Mouse (Mus musculus): Measurements from ENCODE around the gene Inka2. TPM values are rescaled to one million over a fixed set of nuclear protein-coding genes. Genes with fewer than 3 reads are reported as not detected.
A peak's percentile ranks its signal among the peaks of the same experiment; 100 is the strongest.

Gene Inka2
- total and polyA plus RNA-seq, 2 experiments from 2014 or later, result 5.5 to 15.0 TPM

DNA sequence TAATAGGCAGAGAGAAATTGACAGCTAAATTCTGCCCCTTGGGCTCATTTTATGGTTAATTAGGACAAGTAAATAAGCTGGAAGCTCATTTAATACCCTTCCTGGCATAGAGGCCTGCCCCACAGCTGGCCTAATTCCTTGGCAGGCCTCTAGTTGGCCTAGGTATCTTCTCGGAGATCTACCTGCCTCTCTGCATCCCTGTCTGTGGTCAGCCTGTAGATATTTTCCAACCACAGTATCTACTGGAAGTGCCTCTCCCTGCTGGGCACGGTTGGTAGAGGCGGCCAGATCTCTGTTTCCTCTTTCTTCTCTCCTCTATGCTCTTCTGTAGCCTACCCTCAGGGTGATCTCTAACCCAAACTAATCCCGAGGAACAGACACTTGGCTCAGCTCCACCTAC, 15.6 kb downstream of the Inka2 start:
- H3K36me3 ChIP-seq (ENCODE audit: insufficient read depth, low read length), result no peaks in the 10 kb centered on the region
- no peak overlapping the region for H3K9ac ChIP-seq (replicated peaks; ENCODE audit: low read length)
- no peak overlapping the region for H3K4me3 ChIP-seq (ENCODE audit: low read length)
- DNase-seq (ENCODE audit: low spot score), result no peak
- H3K4me1 ChIP-seq (ENCODE audit: insufficient read depth, low read length), result peaks cover 17% of the 10 kb centered on the region
- H3K27me3 ChIP-seq (ENCODE audit: insufficient read depth, low read length), result no peaks in the 10 kb centered on the region
- ATAC-seq, result no peak
- peak; percentile 3; the same call in 1 of the 2 replicates for TF ChIP-seq CTCF (IDR thresholded peaks at IDR 0.05; ENCODE audit: low read depth)
- WGBS, result 60% methylated on average over 4 of the region's 4 CpGs
- H3K4me2 ChIP-seq (ENCODE audit: low read depth, low read length), result no peak overlapping the region
- no peak overlapping the region for H3K27ac ChIP-seq
- no peaks in the 10 kb centered on the region for H3K9me3 ChIP-seq (ENCODE audit: low read length)

DNA sequence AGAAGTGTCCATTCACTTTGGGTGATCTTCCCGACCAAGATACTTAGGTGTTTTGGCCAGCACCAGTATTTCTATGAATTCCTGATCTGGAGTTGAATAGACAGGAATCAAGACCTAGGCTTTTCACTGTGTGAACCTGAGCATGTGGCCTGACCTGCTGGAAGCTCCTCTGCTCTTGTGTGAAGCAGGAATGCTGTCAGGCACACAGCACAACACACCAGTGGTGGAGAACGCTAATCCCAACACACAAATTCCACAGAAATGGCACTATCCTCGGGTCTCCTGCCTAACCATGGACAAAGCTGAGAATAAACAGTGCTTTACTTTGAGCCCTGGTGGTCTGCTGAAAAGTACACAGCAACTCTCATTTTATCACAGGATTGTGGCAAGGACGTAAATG, 16.1 kb downstream of the Inka2 start:
- H3K9ac ChIP-seq (replicated peaks; ENCODE audit: low read length), result no peak overlapping the region
- H3K36me3 ChIP-seq (ENCODE audit: insufficient read depth, low read length), result no peaks in the 10 kb centered on the region
- ATAC-seq (no peak), DNase-seq (ENCODE audit: low spot score) (no peak)
- no peak for TF ChIP-seq CTCF (IDR thresholded peaks at IDR 0.05; ENCODE audit: low read depth)
- no peaks in the 10 kb centered on the region for H3K9me3 ChIP-seq (ENCODE audit: low read length)
- peak overlapping the region; percentile 15; the same call in 1 of the 2 replicates for H3K27ac ChIP-seq
- no peak overlapping the region for H3K4me3 ChIP-seq (ENCODE audit: low read length)
- no peaks in the 10 kb centered on the region for H3K27me3 ChIP-seq (ENCODE audit: insufficient read depth, low read length)
- 70% methylated on average over 4 of the region's 4 CpGs for WGBS
- H3K4me1 ChIP-seq (ENCODE audit: insufficient read depth, low read length), result peaks cover 17% of the 10 kb centered on the region
- H3K4me2 ChIP-seq (ENCODE audit: low read depth, low read length), result no peak overlapping the region

DNA sequence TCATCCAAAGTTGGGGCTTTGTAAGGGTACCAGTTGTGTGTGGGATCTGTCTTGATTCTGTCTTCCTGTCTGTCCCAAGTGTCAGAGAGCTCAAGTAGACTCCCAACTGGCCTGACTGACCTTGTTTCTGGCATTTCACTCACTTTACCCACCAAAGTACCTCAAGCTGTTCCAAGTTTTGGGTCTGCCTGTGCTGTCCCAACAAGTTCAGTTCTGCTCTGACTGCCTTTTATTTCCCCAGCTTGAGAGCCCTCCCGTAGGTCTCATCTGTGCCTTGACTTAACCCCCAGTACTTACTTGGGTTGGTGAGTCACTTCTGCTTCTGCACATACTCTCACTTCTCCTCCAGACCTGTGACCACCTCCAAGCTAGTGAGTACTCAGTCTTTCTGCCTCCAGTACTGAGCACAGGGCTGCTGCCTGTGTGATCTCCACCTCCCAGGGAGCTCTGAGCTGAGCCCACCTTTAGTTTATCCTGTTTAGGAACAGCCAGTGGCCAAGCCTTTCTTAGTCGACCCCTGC, 17.3 kb downstream of the Inka2 start:
- DNase-seq (ENCODE audit: low spot score) (no peak), ATAC-seq (no peak)
- Histone ChIP-seq H3K9ac (replicated peaks; ENCODE audit: low read length) (no peak overlapping the region), H3K9me3 (ENCODE audit: low read length) (no peaks in the 10 kb centered on the region), H3K4me2 (ENCODE audit: low read depth, low read length) (no peak overlapping the region), H3K4me3 (ENCODE audit: low read length) (no peak overlapping the region), H3K27me3 (ENCODE audit: insufficient read depth, low read length) (no peaks in the 10 kb centered on the region), H3K4me1 (ENCODE audit: insufficient read depth, low read length) (peaks cover 6% of the 10 kb centered on the region), H3K36me3 (ENCODE audit: insufficient read depth, low read length) (no peaks in the 10 kb centered on the region), H3K27ac (no peak overlapping the region)
- 69% methylated on average over 2 of the region's 2 CpGs for WGBS
- no peak for TF ChIP-seq CTCF (IDR thresholded peaks at IDR 0.05; ENCODE audit: low read depth)

DNA sequence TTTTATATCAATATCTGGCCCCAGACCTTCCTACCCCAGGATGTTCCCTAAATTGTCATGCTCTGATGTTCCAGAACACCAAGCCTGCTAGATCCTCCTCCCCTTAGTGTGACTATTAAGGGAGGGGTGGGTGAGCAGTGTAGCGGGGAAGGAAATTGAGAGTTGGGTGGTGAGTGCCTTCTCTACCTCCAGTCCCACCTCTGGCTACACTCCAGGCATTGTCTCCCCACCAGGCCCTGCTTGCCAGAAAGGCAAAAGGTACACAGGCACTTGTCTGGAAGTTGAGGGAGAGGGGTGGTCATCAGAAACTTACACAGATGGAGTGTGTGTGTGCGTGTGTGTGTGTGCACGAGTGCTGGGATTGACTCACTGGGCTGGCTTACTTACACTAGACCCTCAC, 18.1 kb downstream of the Inka2 start:
- ATAC-seq (no peak), DNase-seq (ENCODE audit: low spot score) (no peak)
- no peak overlapping the region for H3K27ac ChIP-seq
- TF ChIP-seq CTCF (IDR thresholded peaks at IDR 0.05; ENCODE audit: low read depth), result no peak
- H3K4me3 ChIP-seq (ENCODE audit: low read length), result no peak overlapping the region
- no peaks in the 10 kb centered on the region for H3K27me3 ChIP-seq (ENCODE audit: insufficient read depth, low read length)
- H3K36me3 ChIP-seq (ENCODE audit: insufficient read depth, low read length), result no peaks in the 10 kb centered on the region
- WGBS, result 82% methylated on average over 3 of the region's 3 CpGs
- H3K4me1 ChIP-seq (ENCODE audit: insufficient read depth, low read length), result peaks cover 5% of the 10 kb centered on the region
- no peaks in the 10 kb centered on the region for H3K9me3 ChIP-seq (ENCODE audit: low read length)
- no peak overlapping the region for H3K4me2 ChIP-seq (ENCODE audit: low read depth, low read length)
- H3K9ac ChIP-seq (replicated peaks; ENCODE audit: low read length), result no peak overlapping the region

DNA sequence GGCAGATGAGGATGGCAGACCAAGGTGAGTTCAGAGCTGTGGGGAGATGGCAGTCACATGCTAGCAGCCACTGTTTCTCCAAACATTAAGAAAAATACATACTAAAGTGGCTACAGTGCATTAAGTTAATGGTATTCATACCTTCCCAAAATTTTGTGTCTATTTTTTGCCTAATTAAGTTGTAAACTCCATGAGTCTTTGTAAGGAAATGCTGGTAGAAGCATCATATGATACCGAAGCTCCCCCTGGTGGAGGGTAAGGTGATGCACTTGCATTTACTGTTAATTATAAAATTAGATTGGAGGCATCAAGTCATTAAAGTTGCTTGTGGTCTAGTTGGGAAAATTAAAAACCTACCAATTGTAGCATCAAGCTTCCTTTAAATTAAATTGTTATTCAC, 21.6 kb downstream of the Inka2 start:
- 4% methylated on average over 1 of the region's 1 CpGs for WGBS
- Histone ChIP-seq H3K4me2 (ENCODE audit: low read depth, low read length) (no peak overlapping the region), H3K36me3 (ENCODE audit: insufficient read depth, low read length) (no peaks in the 10 kb centered on the region; the same call in 1 of the 2 replicates), H3K9me3 (ENCODE audit: low read length) (no peaks in the 10 kb centered on the region), H3K27ac (no peak overlapping the region), H3K27me3 (ENCODE audit: insufficient read depth, low read length) (no peaks in the 10 kb centered on the region), H3K9ac (replicated peaks; ENCODE audit: low read length) (no peak overlapping the region), H3K4me3 (ENCODE audit: low read length) (no peak overlapping the region), H3K4me1 (ENCODE audit: insufficient read depth, low read length) (no peaks in the 10 kb centered on the region)
- DNase-seq (ENCODE audit: low spot score), result peak; percentile 83
- no peak for ATAC-seq
- peak; percentile 86 for TF ChIP-seq CTCF (IDR thresholded peaks at IDR 0.05; ENCODE audit: low read depth)

DNA sequence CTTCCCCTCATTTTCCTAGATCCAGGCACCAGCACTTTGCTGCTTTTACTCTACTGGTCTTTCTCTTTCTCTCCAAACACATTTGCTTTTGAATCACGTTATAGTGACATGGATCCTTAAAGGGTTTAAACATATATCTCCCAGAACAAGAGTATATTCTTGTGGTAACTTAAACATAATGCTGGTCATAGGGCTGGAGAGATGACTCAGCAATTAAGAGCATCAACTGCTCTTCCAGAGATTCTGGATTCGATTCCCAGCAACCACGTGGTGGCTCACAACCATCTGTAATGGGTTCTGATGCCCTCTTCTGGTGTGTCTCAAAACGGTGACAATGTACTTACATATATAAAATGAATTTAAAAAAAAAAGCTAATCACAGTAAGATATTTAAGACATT, 28.0 kb downstream of the Inka2 start:
- Histone ChIP-seq H3K36me3 (ENCODE audit: insufficient read depth, low read length) (peaks cover 4% of the 10 kb centered on the region; the same call in 1 of the 2 replicates), H3K4me1 (ENCODE audit: insufficient read depth, low read length) (no peaks in the 10 kb centered on the region), H3K9ac (replicated peaks; ENCODE audit: low read length) (no peak overlapping the region), H3K9me3 (ENCODE audit: low read length) (no peaks in the 10 kb centered on the region), H3K27ac (no peak overlapping the region), H3K4me3 (ENCODE audit: low read length) (no peak overlapping the region), H3K4me2 (ENCODE audit: low read depth, low read length) (no peak overlapping the region), H3K27me3 (ENCODE audit: insufficient read depth, low read length) (no peaks in the 10 kb centered on the region)
- DNase-seq (ENCODE audit: low spot score) (no peak), ATAC-seq (no peak)
- WGBS, result 91% methylated on average over 4 of the region's 4 CpGs
- no peak for TF ChIP-seq CTCF (IDR thresholded peaks at IDR 0.05; ENCODE audit: low read depth)

DNA sequence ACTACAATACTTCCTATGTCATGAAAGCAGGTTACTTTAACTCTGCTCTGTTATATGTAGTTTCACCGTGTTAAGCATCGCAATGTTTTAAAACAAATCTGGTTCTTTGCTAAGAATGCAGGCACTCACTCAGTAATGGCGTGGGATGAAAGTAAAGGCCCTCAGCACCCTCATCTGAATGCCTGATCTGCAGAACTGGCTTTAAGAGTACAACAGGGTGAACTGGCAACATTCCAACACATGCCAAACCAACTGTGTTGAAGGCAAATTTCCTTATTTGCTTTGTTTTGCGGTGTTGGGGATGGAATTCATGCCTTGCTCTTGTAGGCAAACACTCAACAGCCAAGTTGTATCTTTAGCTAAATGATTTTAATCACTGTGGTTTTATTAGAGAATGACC, 29.1 kb downstream of the Inka2 start:
- Histone ChIP-seq H3K4me3 (ENCODE audit: low read length) (no peak overlapping the region), H3K9ac (replicated peaks; ENCODE audit: low read length) (no peak overlapping the region), H3K9me3 (ENCODE audit: low read length) (no peaks in the 10 kb centered on the region), H3K27ac (no peak overlapping the region), H3K4me2 (ENCODE audit: low read depth, low read length) (no peak overlapping the region), H3K27me3 (ENCODE audit: insufficient read depth, low read length) (no peaks in the 10 kb centered on the region), H3K36me3 (ENCODE audit: insufficient read depth, low read length) (peaks cover 8% of the 10 kb centered on the region; the same call in 1 of the 2 replicates), H3K4me1 (ENCODE audit: insufficient read depth, low read length) (no peaks in the 10 kb centered on the region)
- WGBS, result 73% methylated on average over 4 of the region's 4 CpGs
- no peak for TF ChIP-seq CTCF (IDR thresholded peaks at IDR 0.05; ENCODE audit: low read depth)
- no peak for ATAC-seq
- no peak for DNase-seq (ENCODE audit: low spot score)
